Mouse (Mus musculus) heart, postnatal 0 days (tissue): ENCODE measurements around the gene Pabpn1l.

Source experiments
- CTCF ChIP-seq: IDR thresholded peaks from 2 replicates; pipeline ENCODE4 v1.5.1; 2016; ENCODE audit warnings: antibody characterized with exemption, control low read depth, low read depth
- EP300 ChIP-seq: IDR thresholded peaks from 2 replicates; pipeline ENCODE4 v1.6.1; 2016; ENCODE audit warnings: antibody characterized with exemption, low read depth

DNA sequence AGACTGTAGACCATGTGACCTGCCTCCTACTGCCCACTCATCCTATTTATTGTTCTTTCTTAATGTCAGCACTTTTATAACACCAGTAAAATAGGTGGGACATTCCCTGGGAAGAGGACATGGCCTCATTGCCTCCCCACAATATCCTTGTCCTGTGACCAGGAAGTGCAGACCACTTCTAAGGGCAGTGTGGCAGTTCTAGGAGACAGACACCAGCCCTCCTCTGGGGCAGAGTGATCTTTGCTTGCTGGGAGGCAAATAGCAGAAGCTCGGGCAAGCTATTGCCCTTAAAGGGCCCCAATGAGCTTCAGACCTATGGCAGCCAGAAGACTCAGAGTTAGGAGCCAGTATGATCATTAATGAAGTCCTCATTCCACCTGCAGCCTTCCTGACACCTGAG lies 17.9 kb downstream of the Pabpn1l start:
- TF ChIP-seq CTCF (no peak), EP300 (no peak)
